Mouse (Mus musculus) ES-E14 (cell line): ENCODE measurements around the gene Ptprn2.

Experiments used
- CHD2 ChIP-seq: IDR thresholded peaks from 2 replicates; pipeline ENCODE4 v1.6.1; 2014; ENCODE audit warnings: mild to moderate bottlenecking, low read depth, low read length, inconsistent platforms
- HCFC1 ChIP-seq: IDR thresholded peaks from 2 replicates; pipeline ENCODE4 v1.6.1; 2012; ENCODE audit warnings: low read length, inconsistent platforms, borderline replicate concordance; ENCODE audit not compliant: insufficient read depth
- MAFK ChIP-seq: IDR thresholded peaks from 2 replicates; pipeline ENCODE4 v1.6.1; 2014; ENCODE audit warnings: mild to moderate bottlenecking, low read depth, low read length, inconsistent platforms; ENCODE audit not compliant: insufficient read depth
- ZC3H11A ChIP-seq: IDR thresholded peaks from 2 replicates; pipeline ENCODE4 v1.6.1; 2012; ENCODE audit warnings: low read depth, mild to moderate bottlenecking, inconsistent platforms, low read length, borderline replicate concordance
- ZNF384 ChIP-seq: IDR thresholded peaks from 2 replicates; pipeline ENCODE4 v1.6.1; 2012; ENCODE audit warnings: low read depth, low read length, inconsistent platforms

DNA sequence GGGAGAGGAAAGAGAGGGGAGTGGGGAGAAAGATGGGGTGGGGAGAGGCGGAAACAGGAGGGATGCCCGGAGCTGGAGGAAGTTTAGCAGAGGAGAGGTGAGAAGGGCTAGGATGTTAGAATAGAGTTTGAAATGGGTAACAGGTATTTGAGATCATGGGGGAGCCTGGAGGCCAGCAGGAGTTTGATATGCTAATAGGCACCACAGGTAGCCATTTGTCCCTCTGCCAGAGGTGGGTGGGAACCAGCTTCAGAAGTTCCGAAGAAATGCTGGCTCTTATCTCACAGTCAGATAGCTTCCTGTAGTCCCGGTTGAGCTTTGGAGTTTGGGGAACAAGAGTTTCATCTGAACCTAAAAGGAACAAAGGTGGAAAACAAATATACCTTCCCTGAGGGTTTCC, 155.4 kb downstream of the Ptprn2 start:
- TF ChIP-seq HCFC1 (no peak), ZNF384 (no peak), CHD2 (no peak), MAFK (no peak), ZC3H11A (no peak)
